Mouse (Mus musculus) neural tube, embryonic 13.5 days (tissue): Measurements from ENCODE around the gene Klk7. TPM values are rescaled to one million over a fixed set of nuclear protein-coding genes. Genes with fewer than 3 reads are reported as not detected.

Source experiments
- ATAC-seq: fragments of 200-750 bp; cut with Nextera tagmentation; 2 replicates; pipeline ENCODE4 v1.8.0; 2017; ENCODE audit warnings: low read depth, mild to moderate bottlenecking, moderate TSS enrichment, moderate library complexity
- H3K27ac ChIP-seq: fragments of 300-500 bp; sonication (generic); replicated peaks from 2 replicates; pipeline ENCODE4 v1.5.1; 2015; ENCODE audit warnings: moderate library complexity, mild to moderate bottlenecking, inconsistent platforms
- H3K27me3 ChIP-seq: fragments of 300-500 bp; sonication (generic); 2 replicates; pipeline ENCODE4 v1.6.1; 2015; ENCODE audit warnings: mild to moderate bottlenecking, inconsistent platforms
- H3K36me3 ChIP-seq: fragments of 300-500 bp; sonication (generic); 2 replicates; pipeline ENCODE4 v1.6.1; 2015; ENCODE audit warnings: mild to moderate bottlenecking, inconsistent platforms
- H3K4me1 ChIP-seq: fragments of 300-500 bp; sonication (generic); replicated peaks from 2 replicates; pipeline ENCODE4 v1.6.1; 2015; ENCODE audit warnings: inconsistent platforms
- H3K4me2 ChIP-seq: fragments of 300-500 bp; sonication (generic); 2 replicates; pipeline ENCODE4 v1.6.1; 2015; ENCODE audit warnings: inconsistent platforms, mild to moderate bottlenecking, moderate library complexity
- H3K4me3 ChIP-seq: fragments of 300-500 bp; sonication (generic); 2 replicates; pipeline ENCODE4 v1.5.1; 2015; ENCODE audit warnings: mild to moderate bottlenecking, inconsistent platforms
- H3K9ac ChIP-seq: fragments of 300-500 bp; sonication (generic); 2 replicates; pipeline ENCODE4 v1.6.1; 2015; ENCODE audit warnings: moderate library complexity, mild to moderate bottlenecking, inconsistent platforms
- H3K9me3 ChIP-seq: fragments of 300-500 bp; sonication (generic); 2 replicates; pipeline ENCODE4 v1.6.1; 2016; ENCODE audit warnings: inconsistent platforms
- WGBS: fragments of 180-500 bp; shearing (Covaris S2); methylation state at CpG from one replicate; pipeline ENCODE4 v1.1.7; 2015; 5-methylcytosine and 5-hydroxymethylcytosine counted together
- polyA plus RNA-seq: library from polyadenylated mRNA; unstranded; fragments of >200 nt; fragmentation: Nextera tagmentation; extraction: Ambion mirVana; gene quantifications from 2 replicates; pipeline ENCODE4 v1.2.1, GENCODE M21; 2015

Gene Klk7
- not detected in 2 replicates for polyA plus RNA-seq

- Histone ChIP-seq H3K9me3 (no peaks in the 10 kb centered on the region), H3K27ac (no peak within 1 kb of the TSS), H3K36me3 (no peaks in the 10 kb centered on the region), H3K4me3 (no peak within 1 kb of the TSS), H3K27me3 (no peaks in the 10 kb centered on the region), H3K4me1 (no peaks in the 10 kb centered on the region), H3K9ac (no peak within 1 kb of the TSS), H3K4me2 (no peak within 1 kb of the TSS)
- 62% methylated on average over 5 of the region's 5 CpGs for WGBS
- no peak for ATAC-seq
Measured at GRCm38 (mm10) chr7:43810994-43811393, at the start of gene Klk7. TSS of gene Klk7 (plus strand) at chr7:43811294.

GRCm38 (mm10) chr7:43766484-43766883 is 44.6 kb upstream of the Klk7 start:
- Histone ChIP-seq H3K4me2 (no peak overlapping the region), H3K36me3 (no peaks in the 10 kb centered on the region), H3K9ac (no peak overlapping the region), H3K9me3 (no peaks in the 10 kb centered on the region), H3K27me3 (no peaks in the 10 kb centered on the region), H3K27ac (no peak overlapping the region), H3K4me1 (no peaks in the 10 kb centered on the region), H3K4me3 (no peak overlapping the region)
- 63% methylated on average over 8 of the region's 8 CpGs for WGBS
- ATAC-seq: no peak

GRCm38 (mm10) chr7:43768597-43768996 is 42.5 kb upstream of the Klk7 start, which contains the start of gene Klk12:
TSS of gene Klk12 (plus strand) at chr7:43768897.
- no peak within 1 kb of the TSS for H3K9ac ChIP-seq
- H3K27ac ChIP-seq: no peak within 1 kb of the TSS
- no peaks in the 10 kb centered on the region for H3K27me3 ChIP-seq
- no peak within 1 kb of the TSS for H3K4me2 ChIP-seq
- 83% methylated on average over 4 of the region's 4 CpGs for WGBS
- no peaks in the 10 kb centered on the region for H3K36me3 ChIP-seq
- no peak within 1 kb of the TSS for H3K4me3 ChIP-seq
- no peaks in the 10 kb centered on the region for H3K4me1 ChIP-seq
- ATAC-seq: no peak
- H3K9me3 ChIP-seq: no peaks in the 10 kb centered on the region

GRCm38 (mm10) chr7:43769636-43770035 is 41.5 kb upstream of the Klk7 start:
- no peaks in the 10 kb centered on the region for H3K27me3 ChIP-seq
- WGBS: 93% methylated on average over 8 of the region's 8 CpGs
- no peaks in the 10 kb centered on the region for H3K9me3 ChIP-seq
- ATAC-seq: no peak
- H3K4me1 ChIP-seq: no peaks in the 10 kb centered on the region
- no peak overlapping the region for H3K4me3 ChIP-seq
- H3K27ac ChIP-seq: no peak overlapping the region
- H3K4me2 ChIP-seq: no peak overlapping the region
- no peak overlapping the region for H3K9ac ChIP-seq
- no peaks in the 10 kb centered on the region for H3K36me3 ChIP-seq

- 93% methylated on average over 10 of the region's 10 CpGs for WGBS
- Histone ChIP-seq H3K27me3 (no peaks in the 10 kb centered on the region), H3K9ac (no peak overlapping the region)
Measured at GRCm38 (mm10) chr7:43770701-43771100, 40.4 kb upstream of the Klk7 start.

GRCm38 (mm10) chr7:43771916-43772315 is 39.2 kb upstream of the Klk7 start:
- Histone ChIP-seq H3K27ac (no peak overlapping the region), H3K9ac (no peak overlapping the region), H3K36me3 (no peaks in the 10 kb centered on the region), H3K27me3 (no peaks in the 10 kb centered on the region), H3K4me2 (no peak overlapping the region), H3K9me3 (no peaks in the 10 kb centered on the region), H3K4me3 (no peak overlapping the region), H3K4me1 (no peaks in the 10 kb centered on the region)
- no peak for ATAC-seq
- WGBS: 94% methylated on average over 6 of the region's 6 CpGs

More at GRCm38 (mm10) chr7:43770701-43771100, 40.4 kb upstream of the Klk7 start:
- no peaks in the 10 kb centered on the region for H3K9me3 ChIP-seq
- H3K36me3 ChIP-seq: no peaks in the 10 kb centered on the region
- H3K27ac ChIP-seq: no peak overlapping the region
- ATAC-seq: no peak
- no peak overlapping the region for H3K4me2 ChIP-seq
- H3K4me1 ChIP-seq: no peaks in the 10 kb centered on the region
- no peak overlapping the region for H3K4me3 ChIP-seq

- no peaks in the 10 kb centered on the region for H3K36me3 ChIP-seq
- H3K4me1 ChIP-seq: no peaks in the 10 kb centered on the region
- no peak overlapping the region for H3K27ac ChIP-seq
- ATAC-seq: no peak
- no peaks in the 10 kb centered on the region for H3K9me3 ChIP-seq
- no peaks in the 10 kb centered on the region for H3K27me3 ChIP-seq
- WGBS: 77% methylated on average over 3 of the region's 3 CpGs
- no peak overlapping the region for H3K9ac ChIP-seq
- H3K4me3 ChIP-seq: no peak overlapping the region
- H3K4me2 ChIP-seq: no peak overlapping the region
Measured at GRCm38 (mm10) chr7:43772901-43773300, 38.2 kb upstream of the Klk7 start.

- WGBS: 89% methylated on average over 5 of the region's 5 CpGs
- no peak within 1 kb of the TSS for H3K27ac ChIP-seq
- no peaks in the 10 kb centered on the region for H3K36me3 ChIP-seq
- ATAC-seq: no peak
- no peak within 1 kb of the TSS for H3K9ac ChIP-seq
- no peaks in the 10 kb centered on the region for H3K9me3 ChIP-seq
- H3K27me3 ChIP-seq: no peaks in the 10 kb centered on the region; the same call in 1 of the 2 replicates
- H3K4me1 ChIP-seq: no peaks in the 10 kb centered on the region
- no peak within 1 kb of the TSS for H3K4me3 ChIP-seq
- H3K4me2 ChIP-seq: no peak within 1 kb of the TSS
Measured at GRCm38 (mm10) chr7:43774364-43774763, 36.7 kb upstream of the Klk7 start, which contains the start of gene Klk11. TSS of gene Klk11 (plus strand) at chr7:43774604.

GRCm38 (mm10) chr7:43774802-43775201 is 36.3 kb upstream of the Klk7 start:
- H3K4me2 ChIP-seq: no peak overlapping the region
- 48% methylated on average over 6 of the region's 6 CpGs for WGBS
- no peak overlapping the region for H3K4me3 ChIP-seq
- H3K9ac ChIP-seq: no peak overlapping the region
- ATAC-seq: no peak
- no peaks in the 10 kb centered on the region for H3K9me3 ChIP-seq
- no peaks in the 10 kb centered on the region; the same call in 1 of the 2 replicates for H3K27me3 ChIP-seq
- H3K36me3 ChIP-seq: no peaks in the 10 kb centered on the region
- no peak overlapping the region for H3K27ac ChIP-seq
- H3K4me1 ChIP-seq: no peaks in the 10 kb centered on the region

GRCm38 (mm10) chr7:43775311-43776057 is 35.6 kb upstream of the Klk7 start:
- H3K9me3 ChIP-seq: no peaks in the 10 kb centered on the region
- no peak overlapping the region for H3K4me2 ChIP-seq
- H3K9ac ChIP-seq: no peak overlapping the region
- H3K4me1 ChIP-seq: no peaks in the 10 kb centered on the region
- no peak for ATAC-seq
- no peaks in the 10 kb centered on the region for H3K36me3 ChIP-seq
- no peaks in the 10 kb centered on the region; the same call in 1 of the 2 replicates for H3K27me3 ChIP-seq
- H3K27ac ChIP-seq: no peak overlapping the region
- no peak overlapping the region for H3K4me3 ChIP-seq
- 64% methylated on average over 7 of the region's 7 CpGs for WGBS

GRCm38 (mm10) chr7:43776506-43776905 is 34.6 kb upstream of the Klk7 start:
- Histone ChIP-seq H3K9ac (no peak overlapping the region), H3K4me3 (no peak overlapping the region), H3K4me2 (no peak overlapping the region), H3K27ac (no peak overlapping the region), H3K9me3 (no peaks in the 10 kb centered on the region), H3K36me3 (no peaks in the 10 kb centered on the region), H3K27me3 (no peaks in the 10 kb centered on the region; the same call in 1 of the 2 replicates), H3K4me1 (no peaks in the 10 kb centered on the region)
- WGBS: 83% methylated on average over 5 of the region's 5 CpGs
- ATAC-seq: no peak

- H3K27ac ChIP-seq: no peak overlapping the region
- no peaks in the 10 kb centered on the region for H3K36me3 ChIP-seq
- no peaks in the 10 kb centered on the region; the same call in 1 of the 2 replicates for H3K27me3 ChIP-seq
- H3K9ac ChIP-seq: no peak overlapping the region
- ATAC-seq: no peak
- H3K4me3 ChIP-seq: no peak overlapping the region
- no peak overlapping the region for H3K4me2 ChIP-seq
- WGBS: 85% methylated on average over 12 of the region's 12 CpGs
- H3K4me1 ChIP-seq: no peaks in the 10 kb centered on the region
- H3K9me3 ChIP-seq: no peaks in the 10 kb centered on the region
Measured at GRCm38 (mm10) chr7:43777423-43777822, 33.7 kb upstream of the Klk7 start.
